Mouse (Mus musculus): ENCODE measurements around the gene Vwa1. TPM values are rescaled to one million over a fixed set of nuclear protein-coding genes. Genes with fewer than 3 reads are reported as not detected.
"Not testable (repeated sequence)": the region's sequence is repeated elsewhere in the genome, so short reads cannot be mapped to it uniquely, and the experiment has no call there.

The Vwa1 gene
- polyA plus RNA-seq, 1 experiment from 2014 or later: 11.5 TPM

DNA sequence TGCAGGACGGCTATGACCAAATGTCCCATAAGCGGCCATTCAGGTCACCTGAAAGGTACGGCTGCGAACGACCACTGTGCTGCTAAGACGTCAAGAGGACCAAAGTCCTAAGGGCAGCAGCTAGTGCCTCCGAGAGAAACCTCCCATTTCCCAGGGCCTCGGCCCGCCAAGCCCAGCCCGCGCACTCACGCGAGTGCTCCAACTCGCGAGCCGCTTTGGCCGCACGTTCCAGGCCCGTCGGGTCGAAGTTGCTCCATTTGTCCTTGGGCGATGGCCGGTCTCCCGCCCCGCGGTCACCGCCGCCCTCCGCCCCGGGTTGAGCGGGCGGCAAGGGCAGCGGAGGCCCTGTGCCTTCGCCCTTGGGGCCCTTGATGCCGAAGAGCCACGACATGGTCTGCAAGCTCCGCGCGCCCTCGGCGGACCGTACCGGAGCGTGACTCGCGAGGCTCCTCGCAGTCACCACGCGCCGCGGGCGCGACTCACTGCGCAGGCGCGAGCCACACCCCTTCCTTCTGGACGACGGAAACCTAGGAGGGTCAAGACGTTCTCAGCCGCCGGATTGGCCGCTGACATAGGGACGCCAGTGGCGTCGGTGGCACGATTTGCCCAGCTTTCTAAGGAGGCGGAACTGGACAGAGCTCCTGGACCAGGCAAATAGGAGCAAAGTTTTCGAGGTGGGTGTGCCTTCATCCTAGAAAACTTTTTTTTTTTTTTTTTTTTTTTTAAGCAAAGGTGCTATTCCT, 13.7 kb downstream of the Vwa1 start, which contains the start of gene Atad3a:
Gene Atad3a (minus strand): TSS at position 481 of the 743 bp plus-strand sequence.
- Histone ChIP-seq H3K27ac (peak within 1 kb of the TSS; percentile 31; the same call in 1 of the 2 replicates), H3K36me3 (replicated peaks) (peaks cover 16% of the 10 kb centered on the region), H3K4me2 (peak within 1 kb of the TSS; percentile 98), H3K4me3 (replicated peaks) (peak within 1 kb of the TSS; percentile 87), H3K4me1 (peaks cover 32% of the 10 kb centered on the region), H3K9ac (peak within 1 kb of the TSS; percentile 76), H3K27me3 (no peaks in the 10 kb centered on the region), H3K9me3 (no peaks in the 10 kb centered on the region)
- peak; percentile 96 for ATAC-seq (ENCODE audit: low FRiP score)
- WGBS: 2% methylated on average over 67 of the region's 68 CpGs

- Histone ChIP-seq H3K27me3 (no peaks in the 10 kb centered on the region), H3K4me1 (peaks cover 32% of the 10 kb centered on the region), H3K4me3 (replicated peaks) (peak overlapping the region; percentile 87), H3K4me2 (peak overlapping the region; percentile 98), H3K36me3 (replicated peaks) (peaks cover 23% of the 10 kb centered on the region), H3K9me3 (no peaks in the 10 kb centered on the region), H3K27ac (no peak overlapping the region), H3K9ac (peak overlapping the region; percentile 76)
- ATAC-seq (ENCODE audit: low FRiP score): no peak
- 3% methylated on average over 10 of the region's 10 CpGs for whole genome bisulfite sequencing
Measured at GRCm38 (mm10) chr4:155759862-155760612, 14.5 kb downstream of the Vwa1 start.

DNA sequence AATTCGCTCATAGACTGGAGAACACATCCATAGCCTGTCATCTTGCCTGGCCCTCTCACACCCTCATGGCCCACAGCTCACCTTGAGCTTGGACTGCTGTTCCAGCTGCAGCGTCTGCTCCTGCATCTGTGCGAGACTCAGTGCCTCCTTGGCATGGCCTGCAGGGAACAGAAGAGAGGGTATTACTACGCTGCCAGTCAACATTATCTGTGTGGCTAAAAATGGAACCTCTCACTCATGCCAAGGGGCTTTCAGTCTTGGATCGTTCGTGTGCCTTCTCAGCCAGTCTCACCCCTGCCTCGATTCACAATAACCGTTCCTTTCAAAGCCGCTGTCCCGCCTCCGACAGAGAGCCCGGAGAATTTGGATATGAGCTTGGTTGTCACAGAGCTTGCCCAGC, 17.5 kb downstream of the Vwa1 start:
- Histone ChIP-seq H3K4me1 (peaks cover 28% of the 10 kb centered on the region), H3K9me3 (no peaks in the 10 kb centered on the region), H3K4me2 (no peak overlapping the region), H3K36me3 (replicated peaks) (peaks cover 51% of the 10 kb centered on the region), H3K4me3 (replicated peaks) (no peak overlapping the region), H3K27me3 (no peaks in the 10 kb centered on the region), H3K27ac (no peak overlapping the region), H3K9ac (no peak overlapping the region)
- WGBS: 92% methylated on average over 12 of the region's 12 CpGs
- ATAC-seq (ENCODE audit: low FRiP score): no peak

DNA sequence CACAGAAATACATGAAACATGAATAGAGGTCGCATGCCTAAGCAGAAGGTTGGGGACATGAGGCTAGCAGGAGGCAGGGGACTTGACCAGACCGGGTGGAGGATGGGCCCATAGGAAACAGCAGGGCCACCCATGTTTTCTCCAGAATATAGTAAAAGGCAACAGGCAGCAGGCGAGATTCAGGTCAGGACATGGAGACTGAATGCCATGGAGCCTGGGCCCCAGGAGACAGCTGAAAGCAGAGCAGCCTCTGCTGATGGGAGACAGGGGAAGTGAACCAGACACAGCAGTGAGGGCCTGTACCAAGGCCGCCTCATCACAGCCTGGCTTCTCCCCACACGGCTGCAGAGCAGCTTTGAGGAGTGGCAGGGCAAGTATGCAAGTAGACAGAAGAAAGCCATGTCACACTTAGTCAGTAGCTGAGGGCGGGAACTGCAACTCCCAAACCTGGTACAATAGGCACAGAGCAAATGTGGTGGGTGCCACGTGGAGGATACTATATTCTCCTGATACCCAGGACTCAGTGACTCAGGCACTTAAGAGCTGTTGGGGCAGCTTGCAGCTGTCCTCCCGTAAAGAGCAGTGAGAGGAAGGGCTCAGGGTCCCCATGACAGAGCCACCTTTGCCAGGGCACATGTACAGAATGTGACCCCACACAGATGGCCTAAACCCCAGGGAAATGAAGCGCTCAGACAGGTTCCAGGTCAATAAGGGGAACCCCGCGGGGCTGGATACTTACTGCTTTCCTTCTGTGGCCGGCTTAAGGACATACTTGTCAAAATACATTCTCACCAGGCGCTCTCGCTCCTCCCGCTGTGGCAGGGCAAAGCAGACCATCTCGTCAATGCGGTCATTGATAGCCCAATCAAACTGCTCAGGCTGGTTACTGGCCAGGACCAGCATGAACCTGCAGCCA, 27.7 kb downstream of the Vwa1 start:
- Histone ChIP-seq H3K4me1 (no peaks in the 10 kb centered on the region), H3K9ac (no peak overlapping the region), H3K27ac (no peak overlapping the region), H3K27me3 (no peaks in the 10 kb centered on the region), H3K9me3 (no peaks in the 10 kb centered on the region), H3K4me2 (no peak overlapping the region), H3K4me3 (replicated peaks) (no peak overlapping the region), H3K36me3 (replicated peaks) (peaks cover 97% of the 10 kb centered on the region)
- no peak for ATAC-seq (ENCODE audit: low FRiP score)
- WGBS: 86% methylated on average over 17 of the region's 17 CpGs

DNA sequence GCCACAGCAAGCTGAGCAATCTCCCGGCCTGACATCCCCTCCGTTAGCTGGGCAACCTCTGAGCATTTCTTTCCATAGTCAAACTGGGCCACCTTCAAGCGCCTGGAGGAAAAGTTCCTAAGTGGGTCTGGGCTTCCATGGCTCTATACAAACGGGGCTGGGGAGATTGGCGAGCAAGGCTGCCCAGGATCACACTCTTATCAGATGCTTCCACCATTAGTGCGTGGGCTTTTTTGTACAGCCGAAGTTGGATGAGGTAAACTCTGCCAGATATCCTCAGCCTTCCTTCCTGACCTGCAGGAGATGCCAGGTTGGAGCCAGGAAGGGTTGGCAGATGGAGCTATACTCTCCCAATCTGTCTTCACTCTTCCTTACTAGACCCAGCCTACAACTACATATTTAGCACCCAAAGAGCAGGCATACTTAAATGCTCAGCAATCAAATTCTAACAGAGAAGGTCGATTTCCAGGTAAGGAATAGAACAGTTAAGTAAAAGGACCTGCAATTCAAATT, 28.4 kb downstream of the Vwa1 start:
- Histone ChIP-seq H3K9me3 (no peaks in the 10 kb centered on the region), H3K4me2 (no peak overlapping the region), H3K9ac (no peak overlapping the region), H3K27me3 (no peaks in the 10 kb centered on the region), H3K4me1 (no peaks in the 10 kb centered on the region), H3K4me3 (replicated peaks) (no peak overlapping the region), H3K27ac (no peak overlapping the region), H3K36me3 (replicated peaks) (peaks cover 95% of the 10 kb centered on the region)
- WGBS: 85% methylated on average over 8 of the region's 8 CpGs
- no peak for ATAC-seq (ENCODE audit: low FRiP score)

GRCm38 (mm10) chr4:155745136-155745535, 29.4 kb downstream of the Vwa1 start:
- Histone ChIP-seq H3K4me2 (no peak overlapping the region), H3K4me1 (no peaks in the 10 kb centered on the region), H3K9ac (no peak overlapping the region), H3K36me3 (replicated peaks) (peaks cover 95% of the 10 kb centered on the region), H3K27ac (no peak overlapping the region), H3K4me3 (replicated peaks) (no peak overlapping the region), H3K27me3 (no peaks in the 10 kb centered on the region), H3K9me3 (no peaks in the 10 kb centered on the region)
- no peak for ATAC-seq (ENCODE audit: low FRiP score)
- 94% methylated on average over 5 of the region's 5 CpGs for WGBS

GRCm38 (mm10) chr4:155744474-155744873, 30.0 kb downstream of the Vwa1 start:
- no peak overlapping the region for H3K4me3 ChIP-seq (replicated peaks)
- H3K27me3 ChIP-seq: no peaks in the 10 kb centered on the region
- no peak for ATAC-seq (ENCODE audit: low FRiP score)
- no peak overlapping the region for H3K4me2 ChIP-seq
- no peak overlapping the region for H3K9ac ChIP-seq
- no peak overlapping the region for H3K27ac ChIP-seq
- 90% methylated on average over 8 of the region's 8 CpGs for WGBS
- H3K36me3 ChIP-seq (replicated peaks): peaks cover 95% of the 10 kb centered on the region
- no peaks in the 10 kb centered on the region for H3K9me3 ChIP-seq
- no peaks in the 10 kb centered on the region for H3K4me1 ChIP-seq

DNA sequence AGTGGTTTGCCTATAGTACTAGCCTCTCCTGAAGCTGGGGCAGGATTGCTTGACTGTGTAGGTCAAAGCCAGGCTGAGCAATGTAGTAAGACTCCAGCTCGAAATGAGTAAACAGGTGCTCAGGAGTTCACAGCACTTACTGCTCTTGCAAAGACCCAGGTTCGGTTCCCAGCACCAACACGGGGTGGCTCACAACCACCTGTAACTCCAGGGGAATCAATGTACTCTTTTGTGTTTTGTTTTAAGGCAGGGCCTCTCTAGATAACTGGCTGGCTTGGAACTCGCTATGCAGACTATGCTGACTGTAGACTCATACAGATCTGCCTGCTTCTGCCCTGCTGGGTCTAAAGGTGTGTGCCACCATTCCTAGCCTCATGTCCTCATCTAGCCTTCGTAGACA, 31.8 kb downstream of the Vwa1 start:
- 94% methylated on average over 5 of the region's 5 CpGs for WGBS
- H3K36me3 ChIP-seq (replicated peaks): peaks cover 80% of the 10 kb centered on the region
- no peak for ATAC-seq (ENCODE audit: low FRiP score)

DNA sequence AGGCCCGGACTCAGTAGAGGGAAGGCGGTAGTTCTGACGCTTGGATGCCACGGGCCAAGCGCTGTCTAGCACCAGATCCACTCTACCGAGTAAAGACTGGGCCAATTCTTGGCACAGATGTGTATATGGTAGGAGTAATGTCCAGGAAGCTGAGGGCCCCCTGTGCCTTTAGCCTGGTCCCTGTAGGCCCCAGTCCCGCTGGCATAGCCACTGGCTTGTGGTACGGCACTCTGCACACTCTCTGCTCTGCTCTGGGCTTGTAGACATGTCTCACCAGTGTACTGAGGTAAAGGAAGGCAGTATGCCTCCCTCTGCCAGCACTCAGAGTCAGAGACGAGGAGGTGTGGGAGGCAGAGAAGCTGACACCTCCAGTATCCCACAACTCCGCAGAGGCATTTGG, 33.8 kb downstream of the Vwa1 start:
- not testable (repeated sequence) for H3K9ac ChIP-seq; H3K27ac ChIP-seq; H3K4me3 ChIP-seq (replicated peaks); H3K4me2 ChIP-seq; H3K9me3 ChIP-seq; H3K27me3 ChIP-seq; ATAC-seq (ENCODE audit: low FRiP score)
- Histone ChIP-seq H3K4me1 (peaks cover 10% of the 10 kb centered on the region), H3K36me3 (replicated peaks) (peaks cover 62% of the 10 kb centered on the region)
- WGBS: 93% methylated on average over 10 of the region's 10 CpGs

More for the DNA sequence above, 31.8 kb downstream of the Vwa1 start:
- no peak overlapping the region for H3K4me2 ChIP-seq
- H3K9ac ChIP-seq: no peak overlapping the region
- H3K4me3 ChIP-seq (replicated peaks): no peak overlapping the region
- no peak overlapping the region for H3K27ac ChIP-seq
- H3K4me1 ChIP-seq: no peaks in the 10 kb centered on the region
- H3K27me3 ChIP-seq: no peaks in the 10 kb centered on the region
- H3K9me3 ChIP-seq: no peaks in the 10 kb centered on the region

DNA sequence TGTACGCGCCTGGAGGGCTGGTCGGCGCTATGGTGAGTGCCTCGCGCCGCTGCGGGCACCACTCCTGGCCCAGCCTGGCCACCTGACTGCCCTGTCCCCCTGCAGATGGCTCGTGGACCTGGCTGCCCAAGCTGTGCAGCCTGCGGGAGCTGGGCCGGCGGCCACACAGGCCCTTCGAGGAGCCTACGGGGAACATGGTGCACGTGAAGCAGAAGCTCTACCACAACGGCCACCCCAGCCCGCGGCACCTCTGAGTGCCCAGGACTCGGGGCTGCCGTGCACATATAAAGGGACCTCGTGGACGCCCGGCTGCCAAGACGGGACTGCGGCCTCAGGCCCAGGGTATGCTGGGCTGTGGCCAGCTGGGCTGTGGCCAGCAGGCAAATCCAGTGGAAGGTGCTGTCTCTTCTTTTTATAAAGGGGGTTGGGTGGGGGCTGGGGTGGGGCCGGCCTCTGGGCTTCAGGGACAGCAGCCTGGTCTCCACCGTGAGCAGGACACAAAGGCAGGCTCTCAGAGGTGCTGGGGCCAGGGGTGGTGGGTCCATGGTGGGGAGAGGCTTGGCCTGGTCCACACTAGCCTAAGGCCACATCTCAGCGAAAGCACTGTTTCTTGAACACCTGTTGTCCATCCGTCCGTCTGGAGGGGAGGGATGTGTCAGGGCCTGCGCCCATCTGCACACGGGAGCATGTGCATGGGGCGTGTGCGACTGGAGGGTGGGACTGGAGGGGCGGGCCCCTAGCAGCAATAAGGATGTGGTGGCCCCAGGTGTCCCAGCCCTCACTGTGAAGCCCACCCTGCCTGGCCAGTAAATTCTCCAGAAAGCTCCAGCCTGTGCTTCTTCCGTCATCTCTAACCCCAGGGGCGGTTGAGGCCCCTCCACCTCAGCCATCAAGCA, 34.5 kb downstream of the Vwa1 start:
- no peak for ATAC-seq (ENCODE audit: low FRiP score)
- Histone ChIP-seq H3K27me3 (no peaks in the 10 kb centered on the region), H3K9ac (no peak overlapping the region), H3K9me3 (no peaks in the 10 kb centered on the region), H3K36me3 (replicated peaks) (peaks cover 56% of the 10 kb centered on the region), H3K27ac (no peak overlapping the region), H3K4me1 (peaks cover 14% of the 10 kb centered on the region), H3K4me3 (replicated peaks) (0 out of 2 replicates have a peak overlapping the region, but pooled peaks have one; percentile 8), H3K4me2 (no peak overlapping the region)
- WGBS: 86% methylated on average over 37 of the region's 37 CpGs

DNA sequence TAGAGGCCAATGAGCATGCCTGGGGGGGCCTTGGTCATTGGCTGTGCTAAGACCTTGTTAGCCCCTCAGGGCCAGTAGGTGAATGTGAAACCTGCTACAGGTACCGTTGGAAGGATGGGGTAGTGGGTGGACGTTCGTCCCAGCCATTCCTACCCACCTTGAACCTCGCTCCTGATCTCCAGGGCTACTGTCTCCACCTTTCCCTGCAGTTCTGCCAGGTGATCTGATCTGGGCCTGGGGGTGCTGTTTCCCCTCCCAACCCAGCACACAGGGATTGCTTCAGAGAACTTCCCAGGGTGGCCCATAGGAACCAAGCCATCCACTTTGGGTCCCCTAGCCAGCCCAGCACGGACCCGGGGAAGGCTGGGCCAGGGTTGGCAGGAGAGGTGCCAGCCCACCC, 35.3 kb downstream of the Vwa1 start:
- Histone ChIP-seq H3K4me1 (peaks cover 16% of the 10 kb centered on the region), H3K4me3 (replicated peaks) (no peak overlapping the region), H3K36me3 (replicated peaks) (peaks cover 47% of the 10 kb centered on the region), H3K27ac (no peak overlapping the region), H3K27me3 (no peaks in the 10 kb centered on the region), H3K9ac (no peak overlapping the region), H3K9me3 (no peaks in the 10 kb centered on the region), H3K4me2 (no peak overlapping the region)
- no peak for ATAC-seq (ENCODE audit: low FRiP score)
- 84% methylated on average over 6 of the region's 6 CpGs for WGBS
